Mouse (Mus musculus): Measurements from ENCODE around the gene Tbx10.
"Not testable (repeated sequence)": the region's sequence is repeated elsewhere in the genome, so short reads cannot be mapped to it uniquely, and the experiment has no call there.

Tbx10 gene

GRCm38 (mm10) chr19:4041500-4041899, 48.9 kb downstream of the Tbx10 start:
- DNase-seq (ENCODE audit: extremely low read depth, low read depth, low spot score), result not testable (repeated sequence)

- DNase-seq (ENCODE audit: extremely low read depth, low read depth, low spot score), result no peak
Measured at GRCm38 (mm10) chr19:4042124-4042523, 49.6 kb downstream of the Tbx10 start.

GRCm38 (mm10) chr19:4044109-4044508, 51.6 kb downstream of the Tbx10 start:
- not testable (repeated sequence) for DNase-seq (ENCODE audit: extremely low read depth, low read depth, low spot score)

GRCm38 (mm10) chr19:4045966-4046865, 53.7 kb downstream of the Tbx10 start, which contains the start of gene Gstp2:
Gene Gstp2 (minus strand): TSS chr19:4046023.
- peak; percentile 83 for DNase-seq (ENCODE audit: extremely low read depth, low read depth, low spot score)

GRCm38 (mm10) chr19:4046866-4047254, 54.3 kb downstream of the Tbx10 start:
- DNase-seq (ENCODE audit: extremely low read depth, low read depth, low spot score), result no peak

GRCm38 (mm10) chr19:4047859-4048258, 55.3 kb downstream of the Tbx10 start:
- peak; percentile 45 for DNase-seq (ENCODE audit: extremely low read depth, low read depth, low spot score)

- DNase-seq (ENCODE audit: extremely low read depth, low read depth, low spot score), result not testable (repeated sequence)
Measured at GRCm38 (mm10) chr19:4049069-4049468, 56.5 kb downstream of the Tbx10 start.
